Mouse (Mus musculus): ENCODE data around the gene Hspb1.
A peak's percentile ranks its signal among the peaks of the same experiment; 100 is the strongest.

DNA sequence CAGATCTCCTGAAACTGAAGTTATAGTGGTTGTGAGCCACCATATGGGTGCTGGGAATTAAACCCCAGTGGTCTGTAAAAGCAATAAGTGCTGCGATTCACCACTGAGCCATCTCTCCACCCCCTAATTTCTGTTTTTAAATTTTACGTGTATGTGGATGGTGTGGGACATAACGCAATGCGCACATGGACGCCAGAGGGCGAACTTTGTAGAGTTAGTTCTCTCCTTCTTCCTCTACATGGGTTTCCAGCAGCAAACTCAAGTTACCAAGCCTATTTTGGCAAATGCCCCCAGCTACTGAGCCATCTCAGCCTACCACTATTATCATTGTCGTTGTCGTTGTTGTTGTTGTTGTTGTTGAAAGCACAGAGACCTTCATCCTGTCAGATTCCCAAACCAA lies 10.5 kb upstream of the Hspb1 start:
- TF ChIP-seq POLR2A (IDR thresholded peaks at IDR 0.05; ENCODE audit: borderline replicate concordance, extremely low read depth, insufficient read depth, insufficient read length, poor library complexity, severe bottlenecking) = no peak
- peak; percentile 66; the same call in 1 of the 2 replicates for TF ChIP-seq CTCF (IDR thresholded peaks at IDR 0.05; ENCODE audit: borderline replicate concordance, extremely low read depth, insufficient read depth, insufficient read length)

All from brain, embryonic 14.5 days (tissue).